Mouse (Mus musculus): Measurements from ENCODE around the gene Sh3gl2. TPM values are rescaled to one million over a fixed set of nuclear protein-coding genes. Genes with fewer than 3 reads are reported as not detected.

Sh3gl2 gene
- polyA plus RNA-seq, 1 experiment = 0.28 TPM

DNA sequence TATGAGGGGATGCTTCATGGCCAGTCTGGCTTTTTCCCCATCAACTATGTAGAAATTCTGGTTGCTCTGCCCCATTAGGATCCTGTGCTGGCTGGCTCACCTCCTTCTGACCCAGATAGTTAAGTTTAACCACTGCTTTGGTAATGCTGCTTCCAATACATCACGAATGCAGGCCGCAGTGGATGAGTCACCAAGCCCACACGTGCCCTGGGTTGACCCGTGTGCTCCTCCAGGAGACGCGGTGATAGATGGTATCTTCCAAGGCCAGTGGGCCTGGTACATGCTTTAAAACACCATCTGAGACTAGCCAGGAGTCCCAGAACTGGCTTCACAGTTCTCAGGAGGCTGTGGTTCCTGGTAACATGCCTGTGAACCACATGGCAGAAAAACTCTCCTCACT lies 182.8 kb downstream of the Sh3gl2 start:
- H3K27ac ChIP-seq (ENCODE audit: insufficient read depth, low read length) = no peak overlapping the region
- TF ChIP-seq CTCF (IDR thresholded peaks at IDR 0.05; ENCODE audit: borderline replicate concordance, insufficient read depth, low read length) (no peak), POLR2A (IDR thresholded peaks at IDR 0.05; ENCODE audit: low read depth, low read length) (no peak)
- H3K4me1 ChIP-seq (ENCODE audit: control insufficient read depth, insufficient read depth, low read length) = no peaks in the 10 kb centered on the region
- H3K4me3 ChIP-seq (ENCODE audit: insufficient read depth, low read length) = no peak overlapping the region

DNA sequence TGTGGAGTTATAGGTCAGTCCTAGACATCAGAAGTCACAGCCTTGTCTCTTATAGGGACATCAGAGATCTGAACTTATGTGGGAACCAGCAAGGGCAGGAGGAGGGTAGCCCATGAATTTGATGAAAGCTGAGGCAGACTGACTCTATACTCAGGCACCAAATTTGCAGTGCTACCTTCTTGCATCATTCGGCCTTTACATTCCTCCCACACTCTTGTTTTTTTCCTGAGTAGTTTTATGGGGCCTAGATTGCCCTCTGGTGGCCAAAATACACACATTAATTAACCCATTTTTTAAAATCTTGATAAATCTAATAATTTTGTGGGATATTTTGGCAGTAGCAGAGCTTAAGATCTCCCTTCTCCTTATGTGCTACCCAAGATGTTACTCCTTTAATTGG lies 186.9 kb downstream of the Sh3gl2 start:
- Histone ChIP-seq H3K4me1 (ENCODE audit: control insufficient read depth, insufficient read depth, low read length) (no peaks in the 10 kb centered on the region), H3K27ac (ENCODE audit: insufficient read depth, low read length) (no peak overlapping the region), H3K4me3 (ENCODE audit: insufficient read depth, low read length) (no peak overlapping the region)
- TF ChIP-seq CTCF (IDR thresholded peaks at IDR 0.05; ENCODE audit: borderline replicate concordance, insufficient read depth, low read length) = no peak
- no peak for TF ChIP-seq POLR2A (IDR thresholded peaks at IDR 0.05; ENCODE audit: low read depth, low read length)

DNA sequence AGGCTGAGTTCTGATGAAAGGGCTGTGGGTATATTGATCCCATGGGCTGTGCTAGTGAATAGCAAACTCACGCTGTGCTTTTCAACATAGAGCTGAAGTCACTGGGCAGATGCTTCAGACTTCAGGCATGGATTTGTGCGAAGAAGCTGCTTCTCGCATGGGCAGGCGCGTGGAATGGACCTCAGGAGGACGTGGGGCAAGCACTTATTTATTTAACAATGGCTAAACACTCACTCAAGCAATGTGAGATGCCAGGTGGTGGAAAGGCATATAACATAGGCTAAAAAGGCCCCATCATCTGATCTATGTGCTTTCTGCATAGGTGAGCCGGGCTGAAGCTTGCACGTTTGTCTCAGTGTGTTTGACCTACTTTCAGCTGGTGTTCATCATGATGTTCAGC lies 193.8 kb downstream of the Sh3gl2 start:
- Histone ChIP-seq H3K4me1 (ENCODE audit: control insufficient read depth, insufficient read depth, low read length) (no peaks in the 10 kb centered on the region), H3K27ac (ENCODE audit: insufficient read depth, low read length) (no peak overlapping the region), H3K4me3 (ENCODE audit: insufficient read depth, low read length) (no peak overlapping the region)
- TF ChIP-seq POLR2A (IDR thresholded peaks at IDR 0.05; ENCODE audit: low read depth, low read length) = no peak
- no peak for TF ChIP-seq CTCF (IDR thresholded peaks at IDR 0.05; ENCODE audit: borderline replicate concordance, insufficient read depth, low read length)

DNA sequence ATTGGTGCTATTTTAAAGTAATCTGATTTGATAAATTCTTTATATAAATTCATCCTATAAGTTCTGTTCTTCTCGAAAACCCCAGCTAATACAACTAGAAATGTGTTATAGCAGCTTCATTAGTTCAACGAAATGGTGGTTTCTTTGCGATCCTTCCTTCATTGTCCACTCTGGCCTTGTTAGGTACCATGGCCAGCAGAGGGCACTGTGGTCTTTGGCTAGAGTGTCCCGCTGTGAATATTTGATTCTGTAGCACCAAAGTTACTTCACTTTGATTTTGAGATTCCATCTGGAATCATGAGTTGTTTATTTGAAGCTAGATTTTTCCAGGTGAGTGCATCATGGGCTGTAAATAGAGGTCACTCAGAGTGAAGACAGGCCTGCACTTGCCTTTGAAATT lies 197.9 kb downstream of the Sh3gl2 start:
- H3K4me3 ChIP-seq (ENCODE audit: insufficient read depth, low read length) = no peak overlapping the region
- H3K27ac ChIP-seq (ENCODE audit: insufficient read depth, low read length) = no peak overlapping the region
- H3K4me1 ChIP-seq (ENCODE audit: control insufficient read depth, insufficient read depth, low read length) = no peaks in the 10 kb centered on the region
- TF ChIP-seq POLR2A (IDR thresholded peaks at IDR 0.05; ENCODE audit: low read depth, low read length) = no peak
- peak; percentile 69; the same call in 1 of the 2 replicates for TF ChIP-seq CTCF (IDR thresholded peaks at IDR 0.05; ENCODE audit: borderline replicate concordance, insufficient read depth, low read length)

DNA sequence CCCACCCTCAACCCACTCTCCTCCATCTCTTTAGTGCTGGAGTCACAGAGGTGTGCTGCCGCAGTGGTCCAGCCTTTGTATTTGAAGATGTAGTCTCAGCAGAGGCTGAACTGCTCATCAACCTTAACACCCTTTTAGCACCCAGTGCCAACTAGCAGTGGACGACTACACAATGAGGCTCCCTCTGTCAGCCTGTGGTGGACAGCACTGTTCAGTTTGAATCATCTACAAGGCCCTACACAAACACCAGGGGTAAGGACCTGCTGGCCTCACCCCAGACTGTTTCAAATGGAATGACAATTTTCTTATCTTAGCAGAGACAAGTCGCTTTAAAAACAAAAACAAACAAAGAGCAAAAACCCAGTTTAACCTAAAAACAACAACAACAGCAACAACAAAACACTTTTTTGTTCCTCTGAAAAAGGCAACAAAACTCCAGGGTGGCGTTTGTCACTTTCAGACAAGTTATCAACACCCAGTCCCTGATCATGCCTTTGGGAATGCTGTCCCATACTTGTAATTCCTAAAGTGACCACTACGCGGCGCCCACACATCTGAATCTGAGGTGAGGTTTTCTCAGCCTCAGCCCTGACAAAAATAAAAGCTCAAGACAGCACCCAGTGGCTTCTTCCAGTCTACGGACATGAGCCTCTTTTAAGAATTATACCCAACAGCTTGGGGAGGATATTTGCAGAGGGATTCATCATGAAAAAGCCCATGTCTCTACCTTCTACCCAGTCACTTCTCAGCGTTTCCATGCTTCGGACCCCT lies 199.7 kb downstream of the Sh3gl2 start:
- Histone ChIP-seq H3K27ac (ENCODE audit: insufficient read depth, low read length) (no peak overlapping the region), H3K4me1 (ENCODE audit: control insufficient read depth, insufficient read depth, low read length) (no peaks in the 10 kb centered on the region), H3K4me3 (ENCODE audit: insufficient read depth, low read length) (no peak overlapping the region)
- TF ChIP-seq CTCF (IDR thresholded peaks at IDR 0.05; ENCODE audit: borderline replicate concordance, insufficient read depth, low read length) (peak; percentile 32; the same call in 1 of the 2 replicates), POLR2A (IDR thresholded peaks at IDR 0.05; ENCODE audit: low read depth, low read length) (no peak)

DNA sequence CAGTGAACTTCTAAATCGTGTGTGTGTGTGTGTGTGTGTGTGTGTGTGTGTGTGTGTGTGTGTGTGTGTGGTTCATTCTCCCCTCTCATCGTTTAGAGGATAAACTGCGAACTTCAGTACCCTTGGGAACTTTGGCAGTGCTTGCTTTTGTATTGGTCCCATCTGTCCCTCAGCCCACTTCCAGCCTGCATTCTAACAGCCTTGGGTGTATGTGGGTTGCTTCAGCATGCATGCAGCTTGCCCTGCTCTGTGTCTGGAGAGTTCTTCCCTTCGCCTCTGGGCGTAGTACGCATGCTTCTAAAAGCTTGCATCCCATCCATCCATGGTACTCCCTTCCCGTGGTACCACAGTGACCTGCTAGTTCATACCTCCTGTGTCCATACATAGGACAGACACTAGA lies 200.3 kb downstream of the Sh3gl2 start:
- no peak overlapping the region for H3K27ac ChIP-seq (ENCODE audit: insufficient read depth, low read length)
- H3K4me3 ChIP-seq (ENCODE audit: insufficient read depth, low read length) = no peak overlapping the region
- no peaks in the 10 kb centered on the region for H3K4me1 ChIP-seq (ENCODE audit: control insufficient read depth, insufficient read depth, low read length)
- TF ChIP-seq POLR2A (IDR thresholded peaks at IDR 0.05; ENCODE audit: low read depth, low read length) (no peak), CTCF (IDR thresholded peaks at IDR 0.05; ENCODE audit: borderline replicate concordance, insufficient read depth, low read length) (no peak)

DNA sequence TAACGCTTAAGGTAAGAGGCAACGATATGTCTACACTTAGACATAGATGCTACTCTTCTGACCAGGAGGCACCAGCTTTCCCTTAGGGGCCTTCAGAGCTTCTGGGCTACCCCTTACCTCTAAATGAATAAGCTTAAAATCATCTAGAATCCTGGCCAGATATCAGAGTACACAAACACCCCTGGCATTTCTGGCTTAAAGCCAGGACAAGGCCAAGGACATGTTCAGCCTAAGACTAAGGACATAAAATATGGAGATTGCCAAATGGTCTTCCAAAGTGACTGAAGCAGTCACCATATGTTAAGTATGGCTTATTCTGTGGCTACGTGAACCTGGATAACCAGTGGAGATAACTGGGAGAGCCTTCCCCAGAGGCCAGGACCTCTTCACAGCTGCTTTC lies 211.5 kb downstream of the Sh3gl2 start:
- Histone ChIP-seq H3K27ac (ENCODE audit: insufficient read depth, low read length) (no peak overlapping the region), H3K4me3 (ENCODE audit: insufficient read depth, low read length) (no peak overlapping the region), H3K4me1 (ENCODE audit: control insufficient read depth, insufficient read depth, low read length) (no peaks in the 10 kb centered on the region)
- no peak for TF ChIP-seq CTCF (IDR thresholded peaks at IDR 0.05; ENCODE audit: borderline replicate concordance, insufficient read depth, low read length)
- no peak for TF ChIP-seq POLR2A (IDR thresholded peaks at IDR 0.05; ENCODE audit: low read depth, low read length)

DNA sequence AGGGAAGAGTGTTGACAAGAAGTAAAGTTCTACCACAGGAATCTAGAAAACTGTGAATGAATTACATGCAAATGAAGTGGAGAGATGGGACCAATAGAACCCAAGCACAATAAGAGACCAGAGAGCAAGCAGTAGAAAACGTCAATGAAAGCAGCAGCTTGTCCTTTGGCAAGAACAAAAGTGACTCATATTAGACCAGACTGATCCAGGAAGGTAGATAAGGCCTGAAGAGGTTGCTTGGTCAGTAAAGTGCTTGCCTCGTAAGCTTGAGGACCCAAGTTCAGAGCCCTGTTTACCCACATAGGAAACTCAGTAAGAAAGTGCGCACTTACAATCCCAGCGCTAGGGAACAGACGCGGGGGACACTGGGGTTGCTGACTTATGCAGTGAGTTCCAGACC lies 215.5 kb downstream of the Sh3gl2 start:
- no peak overlapping the region for H3K27ac ChIP-seq (ENCODE audit: insufficient read depth, low read length)
- no peaks in the 10 kb centered on the region for H3K4me1 ChIP-seq (ENCODE audit: control insufficient read depth, insufficient read depth, low read length)
- TF ChIP-seq POLR2A (IDR thresholded peaks at IDR 0.05; ENCODE audit: low read depth, low read length) = no peak
- no peak for TF ChIP-seq CTCF (IDR thresholded peaks at IDR 0.05; ENCODE audit: borderline replicate concordance, insufficient read depth, low read length)
- H3K4me3 ChIP-seq (ENCODE audit: insufficient read depth, low read length) = no peak overlapping the region

DNA sequence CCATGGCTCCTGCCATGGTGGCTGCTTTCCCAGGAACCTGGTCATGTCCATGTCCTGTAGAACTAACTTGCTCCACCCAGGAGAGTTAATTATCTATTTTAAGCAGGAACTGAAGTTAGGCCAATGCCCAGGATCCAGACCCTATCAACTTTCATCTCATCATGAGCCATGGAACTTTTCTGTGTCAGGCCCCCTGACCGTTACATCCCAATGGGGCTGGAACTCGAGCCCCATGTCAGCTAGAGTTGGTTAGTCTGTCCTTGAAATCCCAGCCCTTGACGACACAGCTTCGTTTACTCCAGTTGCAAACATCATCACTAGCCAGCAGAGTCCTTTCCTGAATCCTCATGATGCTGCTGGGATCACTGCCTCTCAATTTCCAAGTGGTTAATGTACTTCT lies 221.3 kb downstream of the Sh3gl2 start:
- no peak overlapping the region for H3K27ac ChIP-seq (ENCODE audit: insufficient read depth, low read length)
- TF ChIP-seq POLR2A (IDR thresholded peaks at IDR 0.05; ENCODE audit: low read depth, low read length) (no peak), CTCF (IDR thresholded peaks at IDR 0.05; ENCODE audit: borderline replicate concordance, insufficient read depth, low read length) (no peak)
- H3K4me1 ChIP-seq (ENCODE audit: control insufficient read depth, insufficient read depth, low read length) = no peaks in the 10 kb centered on the region
- no peak overlapping the region for H3K4me3 ChIP-seq (ENCODE audit: insufficient read depth, low read length)

DNA sequence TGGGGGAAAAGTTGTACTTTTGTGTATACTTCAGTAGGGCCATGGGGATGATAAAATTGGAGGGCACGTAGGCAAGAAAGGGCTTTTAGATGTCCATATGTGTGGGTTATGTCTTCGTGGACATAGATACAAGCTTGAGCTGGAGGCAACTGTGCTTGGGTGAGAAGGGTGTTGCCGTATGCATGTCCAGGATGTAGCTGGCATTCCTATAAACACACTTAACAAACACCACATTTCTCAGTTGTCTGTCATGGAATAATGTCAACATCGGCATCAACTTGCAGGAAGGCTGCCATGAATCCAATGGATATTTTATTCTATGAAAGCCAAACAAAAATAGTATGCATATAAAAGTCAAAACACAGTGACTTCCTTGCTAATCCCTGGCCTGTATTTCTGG lies 227.9 kb downstream of the Sh3gl2 start:
- Histone ChIP-seq H3K4me3 (ENCODE audit: insufficient read depth, low read length) (no peak overlapping the region), H3K27ac (ENCODE audit: insufficient read depth, low read length) (no peak overlapping the region), H3K4me1 (ENCODE audit: control insufficient read depth, insufficient read depth, low read length) (peaks cover 4% of the 10 kb centered on the region; the same call in 1 of the 2 replicates)
- TF ChIP-seq POLR2A (IDR thresholded peaks at IDR 0.05; ENCODE audit: low read depth, low read length) = no peak
- no peak for TF ChIP-seq CTCF (IDR thresholded peaks at IDR 0.05; ENCODE audit: borderline replicate concordance, insufficient read depth, low read length)
